Mouse (Mus musculus): ENCODE data around the gene Sf3a1.

- TF ChIP-seq CTCF (IDR thresholded peaks at IDR 0.05; ENCODE audit: extremely low read depth, insufficient read length, insufficient replicate concordance, low read depth, low read length) (no peak), POLR2A (IDR thresholded peaks at IDR 0.05; ENCODE audit: low read depth, low read length) (no peak)
Observed at GRCm38 (mm10) chr11:4112033-4112432, 48.1 kb upstream of the Sf3a1 start.

Data from small intestine, adult 2 months (tissue).